Mouse (Mus musculus) testis, adult 2 months (tissue): ENCODE results near the gene Mark3. TPM values are rescaled to one million over a fixed set of nuclear protein-coding genes. Genes with fewer than 3 reads are reported as not detected.

ENCODE experiments used
- H3K27ac ChIP-seq: fragments of 200-500 bp; 2 replicates; pipeline ENCODE4 v1.5.1; 2012; ENCODE audit warnings: low read depth, low read length; ENCODE audit not compliant: control insufficient read depth, insufficient read depth
- H3K27me3 ChIP-seq: fragments of 200-500 bp; 2 replicates; pipeline ENCODE4 v1.6.1; 2012; ENCODE audit warnings: mild to moderate bottlenecking, low read length, moderate library complexity; ENCODE audit not compliant: control insufficient read depth, insufficient read depth
- H3K36me3 ChIP-seq: fragments of 200-500 bp; 2 replicates; pipeline ENCODE4 v1.6.1; 2012; ENCODE audit warnings: mild to moderate bottlenecking, low read length; ENCODE audit not compliant: control insufficient read depth, insufficient read depth
- H3K4me1 ChIP-seq: fragments of 200-500 bp; 2 replicates; pipeline ENCODE4 v1.6.1; 2012; ENCODE audit warnings: low read length; ENCODE audit not compliant: control insufficient read depth, insufficient read depth
- H3K4me3 ChIP-seq: fragments of 200-500 bp; 2 replicates; pipeline ENCODE4 v1.5.1; 2012; ENCODE audit warnings: low read depth, mild to moderate bottlenecking, low read length, moderate library complexity, mixed read lengths; ENCODE audit not compliant: control insufficient read depth
- CTCF ChIP-seq: fragments of 200-500 bp; IDR thresholded peaks from 2 replicates; pipeline ENCODE4 v1.5.1; 2012; ENCODE audit warnings: low read depth, mild to moderate bottlenecking, inconsistent platforms, low read length, moderate library complexity; ENCODE audit not compliant: control insufficient read depth, insufficient read depth, insufficient replicate concordance
- POLR2A ChIP-seq: fragments of 200-500 bp; IDR thresholded peaks from 2 replicates; pipeline ENCODE4 v1.6.1; 2012; ENCODE audit warnings: low read depth, mild to moderate bottlenecking, inconsistent platforms, low read length, moderate library complexity; ENCODE audit not compliant: control insufficient read depth
- polyA plus RNA-seq: library from polyadenylated mRNA; depleted of rRNA; stranded (reverse); fragments of >200 nt; gene quantifications from 2 replicates; pipeline ENCODE4 v1.2.3, GENCODE M21; 2012

Mark3 gene
- polyA plus RNA-seq, 1 experiment = 17.0 TPM

DNA sequence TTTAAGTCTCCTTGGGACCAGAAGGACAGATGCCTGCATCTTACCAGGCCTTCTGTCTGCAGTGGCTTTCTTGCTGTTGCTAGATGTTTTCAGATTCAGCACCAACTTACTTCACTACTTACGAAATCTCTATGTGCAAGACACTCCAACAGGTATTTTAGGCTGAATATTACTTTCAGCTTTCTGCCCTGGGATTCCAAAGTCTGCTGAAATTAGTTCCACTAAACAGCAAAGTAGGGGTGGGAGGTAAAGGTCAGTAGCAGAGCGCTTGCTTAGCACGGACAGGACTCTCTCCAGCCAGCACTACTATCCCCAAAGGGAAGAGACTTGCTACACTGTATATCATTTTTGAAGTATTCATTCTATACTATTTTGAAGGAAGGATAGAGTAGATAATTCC is 29.5 kb downstream of the Mark3 start:
- no peaks in the 10 kb centered on the region for H3K4me1 ChIP-seq
- no peak overlapping the region for H3K27ac ChIP-seq
- H3K36me3 ChIP-seq = no peaks in the 10 kb centered on the region; the same call in 1 of the 2 replicates
- H3K27me3 ChIP-seq = no peaks in the 10 kb centered on the region
- TF ChIP-seq POLR2A (no peak), CTCF (no peak)
- no peak overlapping the region for H3K4me3 ChIP-seq

DNA sequence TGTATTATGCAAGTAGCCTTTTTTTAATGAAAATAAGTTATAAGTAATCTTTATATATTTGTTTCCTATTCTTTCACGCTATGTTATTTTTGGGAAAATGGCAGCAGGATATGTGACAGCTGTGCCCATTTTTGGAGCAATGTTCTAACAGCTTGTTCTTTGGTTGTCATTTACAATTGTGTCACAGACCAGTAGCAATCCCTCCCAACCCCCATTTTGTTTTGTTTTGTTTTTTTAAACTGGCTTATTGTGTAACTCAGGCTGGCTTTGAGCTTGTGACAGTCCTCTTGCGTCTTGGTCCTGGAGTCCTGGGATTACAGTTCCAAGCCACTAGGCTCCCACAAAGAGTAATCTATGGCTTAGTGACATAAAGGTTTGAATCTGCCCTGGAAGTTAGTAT is 31.3 kb downstream of the Mark3 start:
- no peak for TF ChIP-seq CTCF
- no peak for TF ChIP-seq POLR2A
- no peaks in the 10 kb centered on the region for H3K4me1 ChIP-seq
- H3K36me3 ChIP-seq = no peaks in the 10 kb centered on the region; the same call in 1 of the 2 replicates
- no peak overlapping the region for H3K27ac ChIP-seq
- no peaks in the 10 kb centered on the region for H3K27me3 ChIP-seq
- H3K4me3 ChIP-seq = no peak overlapping the region

DNA sequence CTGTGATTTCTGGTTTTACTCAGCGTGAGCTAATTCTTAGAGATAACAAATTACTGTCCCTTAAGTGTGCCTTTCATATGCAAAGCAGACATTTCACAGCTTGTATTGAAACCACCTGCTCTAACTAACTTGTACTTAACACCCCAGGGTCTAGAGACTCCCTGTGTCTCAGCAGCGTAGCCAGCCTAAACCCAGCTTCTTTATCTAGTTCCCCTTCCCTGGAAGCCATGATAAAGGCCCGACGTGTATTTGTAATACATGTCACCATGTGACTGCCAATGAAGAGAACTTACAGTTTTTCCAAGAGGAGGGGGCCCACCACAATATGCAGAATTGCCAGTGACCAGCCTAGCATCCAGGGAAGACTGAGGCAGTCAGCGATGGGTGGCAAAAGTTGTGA is 33.7 kb downstream of the Mark3 start:
- Histone ChIP-seq H3K27ac (no peak overlapping the region), H3K36me3 (no peaks in the 10 kb centered on the region; the same call in 1 of the 2 replicates), H3K27me3 (no peaks in the 10 kb centered on the region), H3K4me1 (no peaks in the 10 kb centered on the region), H3K4me3 (no peak overlapping the region)
- TF ChIP-seq POLR2A (no peak), CTCF (no peak)

DNA sequence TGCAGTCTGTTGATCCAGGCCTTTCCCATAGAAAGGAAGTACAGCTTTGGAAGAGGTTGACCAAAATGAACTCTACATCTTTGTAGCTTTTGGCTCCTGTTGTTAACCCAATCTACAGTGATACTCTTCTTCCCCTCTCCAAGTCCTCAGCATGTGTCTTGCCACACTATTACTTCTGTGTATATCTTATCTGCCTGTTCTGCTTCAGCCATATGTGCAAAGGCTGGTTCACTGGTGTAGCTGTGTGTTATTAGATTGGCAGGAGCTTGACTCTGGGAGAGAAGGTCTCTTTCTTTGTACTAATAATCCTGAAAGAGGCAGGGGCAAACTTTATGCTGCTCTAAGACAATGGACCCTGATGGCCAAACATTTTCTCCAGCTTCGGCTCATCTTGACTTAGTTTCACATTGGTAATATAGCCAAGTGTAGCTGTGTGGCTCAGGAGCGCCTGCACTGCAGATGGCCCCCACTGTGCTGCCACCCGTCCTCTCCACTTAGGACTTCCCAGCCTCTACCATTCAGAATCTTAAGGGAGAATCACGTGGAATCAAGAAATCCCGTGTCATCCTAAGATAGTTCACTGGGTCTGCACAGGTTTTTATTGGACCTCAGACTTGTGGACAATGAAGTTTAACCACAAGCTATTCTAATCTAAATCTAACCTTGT is 40.3 kb downstream of the Mark3 start:
- no peaks in the 10 kb centered on the region for H3K36me3 ChIP-seq
- TF ChIP-seq POLR2A (no peak), CTCF (no peak)
- no peak overlapping the region for H3K27ac ChIP-seq
- H3K27me3 ChIP-seq = no peaks in the 10 kb centered on the region
- H3K4me3 ChIP-seq = no peak overlapping the region
- H3K4me1 ChIP-seq = no peaks in the 10 kb centered on the region

DNA sequence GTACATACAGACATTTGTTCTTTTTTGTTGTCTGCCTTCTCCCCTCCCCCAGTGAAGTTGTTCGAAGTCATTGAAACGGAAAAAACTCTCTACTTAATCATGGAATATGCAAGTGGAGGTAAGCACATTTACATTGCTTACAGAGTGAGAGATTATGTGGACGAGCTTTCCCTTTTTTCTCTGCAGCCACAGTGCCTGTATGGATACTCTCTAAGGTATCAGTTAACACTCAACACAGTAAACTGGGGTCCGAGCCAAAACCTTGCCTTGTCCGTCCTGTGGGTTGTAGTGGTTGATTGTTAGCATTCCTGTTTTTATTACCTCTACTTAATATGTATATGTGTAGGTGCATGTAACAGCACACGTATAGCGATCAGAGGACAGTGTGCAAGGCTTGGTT is 43.9 kb downstream of the Mark3 start:
- TF ChIP-seq CTCF = no peak
- no peaks in the 10 kb centered on the region for H3K27me3 ChIP-seq
- no peaks in the 10 kb centered on the region for H3K36me3 ChIP-seq
- no peak overlapping the region for H3K27ac ChIP-seq
- no peaks in the 10 kb centered on the region for H3K4me1 ChIP-seq
- no peak overlapping the region for H3K4me3 ChIP-seq

DNA sequence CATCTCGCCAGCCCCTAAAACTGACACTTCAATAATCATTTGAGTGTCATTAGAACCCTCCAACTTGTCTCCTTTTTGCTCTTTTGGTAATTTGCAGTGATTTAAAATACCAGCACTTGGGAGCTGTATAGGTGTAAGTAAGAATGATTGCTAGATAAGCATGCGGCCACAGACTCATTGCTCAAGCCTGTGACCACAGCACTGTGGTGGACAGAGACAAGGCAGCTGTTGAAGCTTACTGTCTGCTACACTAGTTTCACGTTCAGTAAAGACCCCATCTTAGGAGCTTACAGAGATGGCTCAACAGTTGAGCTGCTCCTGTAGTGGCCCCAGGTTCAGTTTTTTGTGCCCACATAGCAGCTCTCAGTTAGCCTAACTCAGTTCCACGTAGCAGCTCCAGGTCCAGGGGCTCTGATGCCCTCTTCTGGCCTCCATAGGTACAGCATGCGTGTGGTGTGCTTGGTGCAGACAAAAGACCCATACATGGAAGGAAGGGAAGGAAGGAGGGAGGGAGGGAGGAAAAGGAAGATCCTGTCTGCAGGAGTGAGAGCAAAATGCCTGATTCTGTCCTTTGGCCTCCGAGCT is 73.8 kb downstream of the Mark3 start:
- Histone ChIP-seq H3K27me3 (no peaks in the 10 kb centered on the region), H3K4me1 (no peaks in the 10 kb centered on the region), H3K27ac (no peak overlapping the region), H3K4me3 (no peak overlapping the region), H3K36me3 (no peaks in the 10 kb centered on the region; the same call in none of the 2 replicates)
- no peak for TF ChIP-seq POLR2A
- TF ChIP-seq CTCF = peak; percentile 64; the same call in 1 of the 2 replicates

DNA sequence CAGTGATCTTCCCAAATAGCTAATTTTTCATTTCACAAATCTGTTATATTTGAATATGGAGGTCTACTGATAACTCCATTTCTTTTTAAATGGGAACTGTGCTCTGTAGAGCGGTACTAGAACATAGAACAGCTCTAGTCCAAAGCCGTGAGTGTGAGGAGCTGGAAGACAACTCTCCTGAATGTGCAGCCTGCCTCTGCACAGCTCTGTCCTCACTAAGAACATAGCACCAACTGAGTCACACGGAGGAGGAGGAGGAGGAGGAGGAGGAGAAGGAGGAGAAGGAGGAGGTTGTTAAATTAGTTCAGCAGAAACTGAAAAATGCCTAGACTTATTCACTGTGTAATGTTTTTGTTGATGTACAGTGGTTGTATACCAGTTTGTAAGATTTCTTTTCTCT is 78.6 kb downstream of the Mark3 start:
- Histone ChIP-seq H3K27me3 (no peaks in the 10 kb centered on the region), H3K4me3 (no peak overlapping the region), H3K36me3 (no peaks in the 10 kb centered on the region; the same call in none of the 2 replicates), H3K4me1 (no peaks in the 10 kb centered on the region), H3K27ac (no peak overlapping the region)
- no peak for TF ChIP-seq CTCF
- no peak for TF ChIP-seq POLR2A

DNA sequence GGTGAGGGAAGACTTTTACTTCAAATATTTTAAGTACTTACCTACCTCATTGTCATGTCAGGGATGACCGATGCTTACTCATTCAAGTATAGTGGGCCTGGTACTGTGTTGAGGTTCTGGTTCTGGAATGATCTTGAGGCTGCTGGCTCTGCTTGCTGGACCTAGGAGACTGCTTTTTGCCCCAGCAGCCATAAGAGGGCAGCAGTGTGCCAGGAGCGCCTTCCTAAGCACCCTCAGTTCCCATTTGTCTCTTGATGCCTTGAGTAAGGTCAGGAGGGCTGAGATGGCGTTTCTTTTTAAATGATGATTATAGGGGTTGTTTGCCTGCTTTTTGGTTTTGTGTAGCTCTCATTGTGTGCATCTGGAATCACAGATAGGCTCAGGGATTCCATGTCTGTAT is 79.1 kb downstream of the Mark3 start:
- TF ChIP-seq CTCF (peak; percentile 65; the same call in 1 of the 2 replicates), POLR2A (no peak)
- Histone ChIP-seq H3K27ac (no peak overlapping the region), H3K27me3 (no peaks in the 10 kb centered on the region), H3K36me3 (no peaks in the 10 kb centered on the region; the same call in none of the 2 replicates), H3K4me3 (no peak overlapping the region), H3K4me1 (no peaks in the 10 kb centered on the region)
